Mouse (Mus musculus): ENCODE results near the gene Dnajc17. TPM values are rescaled to one million over a fixed set of nuclear protein-coding genes. Genes with fewer than 3 reads are reported as not detected.

Dnajc17 gene
- polyA plus RNA-seq, 1 experiment = 7.1 TPM

DNA sequence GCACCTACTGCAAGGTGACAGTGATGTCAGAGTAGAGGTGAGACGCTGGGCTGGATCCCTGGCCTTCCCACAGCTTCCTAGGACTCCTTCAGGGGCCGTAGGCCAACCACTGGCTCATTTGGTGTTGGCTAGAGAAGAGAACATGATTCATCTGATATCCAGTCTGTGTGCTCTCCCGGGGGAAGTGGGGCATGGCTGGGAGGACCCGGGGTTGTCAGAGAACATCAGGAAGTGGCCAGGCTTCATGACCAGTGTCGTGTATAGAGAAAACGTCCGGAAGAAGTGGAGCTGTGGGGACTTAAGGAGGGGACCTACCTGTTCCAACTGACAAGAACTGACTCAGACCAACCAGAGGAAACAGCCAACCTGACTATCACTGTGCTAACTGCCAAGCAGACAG is 36.7 kb upstream of the Dnajc17 start:
- no peak overlapping the region for H3K4me3 ChIP-seq (ENCODE audit: control insufficient read depth, insufficient read depth, low read length)
- DNase-seq = no peak
- H3K27ac ChIP-seq (ENCODE audit: control insufficient read depth, insufficient read depth, low read length) = no peak overlapping the region
- H3K4me1 ChIP-seq (replicated peaks; ENCODE audit: control insufficient read depth, insufficient read depth, low read length) = no peaks in the 10 kb centered on the region
- 84% methylated on average over 7 of the region's 7 CpGs for WGBS
- no peaks in the 10 kb centered on the region for H3K36me3 ChIP-seq (ENCODE audit: control insufficient read depth, insufficient read depth, low read length)
- TF ChIP-seq CTCF (IDR thresholded peaks at IDR 0.05; ENCODE audit: borderline replicate concordance, control insufficient read depth, extremely low read depth, insufficient read depth, low read length, poor library complexity) (no peak), POLR2A (IDR thresholded peaks at IDR 0.05; ENCODE audit: control insufficient read depth, extremely low read depth, insufficient read depth, low read length, poor library complexity) (no peak)
- H3K27me3 ChIP-seq (ENCODE audit: control insufficient read depth, insufficient read depth, low read length) = no peaks in the 10 kb centered on the region

DNA sequence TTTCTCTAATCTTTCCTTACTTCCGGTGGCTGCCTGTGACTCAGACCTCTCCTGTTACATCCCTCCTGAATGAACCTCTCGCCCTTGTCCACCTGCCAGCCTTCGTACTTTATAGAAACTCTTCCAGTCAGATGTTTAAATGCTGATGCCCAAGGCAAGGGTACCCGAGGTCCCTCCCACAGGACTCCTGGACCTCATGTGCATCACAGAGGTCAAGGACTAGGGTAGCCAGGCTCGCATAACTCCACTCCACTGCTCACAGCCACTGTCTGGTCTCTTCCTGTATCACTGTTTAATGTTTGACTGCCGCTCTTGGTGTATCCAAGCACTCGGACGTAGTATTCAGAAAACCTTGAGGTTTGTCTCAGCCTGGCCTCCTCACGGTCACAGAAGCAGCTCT is 34.0 kb upstream of the Dnajc17 start:
- no peak for TF ChIP-seq CTCF (IDR thresholded peaks at IDR 0.05; ENCODE audit: borderline replicate concordance, control insufficient read depth, extremely low read depth, insufficient read depth, low read length, poor library complexity)
- TF ChIP-seq POLR2A (IDR thresholded peaks at IDR 0.05; ENCODE audit: control insufficient read depth, extremely low read depth, insufficient read depth, low read length, poor library complexity) = no peak
- Histone ChIP-seq H3K36me3 (ENCODE audit: control insufficient read depth, insufficient read depth, low read length) (no peaks in the 10 kb centered on the region), H3K4me3 (ENCODE audit: control insufficient read depth, insufficient read depth, low read length) (no peak overlapping the region), H3K27me3 (ENCODE audit: control insufficient read depth, insufficient read depth, low read length) (no peaks in the 10 kb centered on the region; the same call in 1 of the 2 replicates), H3K4me1 (replicated peaks; ENCODE audit: control insufficient read depth, insufficient read depth, low read length) (no peaks in the 10 kb centered on the region), H3K27ac (ENCODE audit: control insufficient read depth, insufficient read depth, low read length) (no peak overlapping the region)
- 89% methylated on average over 9 of the region's 9 CpGs for WGBS
- no peak for DNase-seq

DNA sequence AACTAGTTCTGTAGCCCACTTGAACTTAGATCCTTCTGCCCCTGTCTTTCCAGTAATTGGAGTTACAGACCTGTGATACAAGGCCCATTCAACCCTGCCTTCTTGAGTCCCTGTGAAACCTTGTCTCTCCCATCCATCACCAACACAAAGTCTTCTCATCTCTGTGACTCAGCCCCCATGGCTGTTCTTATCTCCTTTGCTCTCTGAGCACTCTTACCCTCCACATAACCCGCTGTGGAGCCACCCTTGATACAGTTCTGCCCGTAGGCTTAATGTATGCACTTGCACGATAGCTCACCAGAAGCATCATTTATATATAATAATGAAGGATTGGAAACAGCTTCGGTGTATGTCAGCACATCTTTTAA is 32.2 kb upstream of the Dnajc17 start:
- WGBS = 90% methylated on average over 4 of the region's 4 CpGs
- Histone ChIP-seq H3K4me3 (ENCODE audit: control insufficient read depth, insufficient read depth, low read length) (no peak overlapping the region), H3K4me1 (replicated peaks; ENCODE audit: control insufficient read depth, insufficient read depth, low read length) (no peaks in the 10 kb centered on the region), H3K27me3 (ENCODE audit: control insufficient read depth, insufficient read depth, low read length) (no peaks in the 10 kb centered on the region; the same call in 1 of the 2 replicates), H3K36me3 (ENCODE audit: control insufficient read depth, insufficient read depth, low read length) (no peaks in the 10 kb centered on the region), H3K27ac (ENCODE audit: control insufficient read depth, insufficient read depth, low read length) (no peak overlapping the region)
- no peak for DNase-seq
- TF ChIP-seq POLR2A (IDR thresholded peaks at IDR 0.05; ENCODE audit: control insufficient read depth, extremely low read depth, insufficient read depth, low read length, poor library complexity) (no peak), CTCF (IDR thresholded peaks at IDR 0.05; ENCODE audit: borderline replicate concordance, control insufficient read depth, extremely low read depth, insufficient read depth, low read length, poor library complexity) (no peak)

DNA sequence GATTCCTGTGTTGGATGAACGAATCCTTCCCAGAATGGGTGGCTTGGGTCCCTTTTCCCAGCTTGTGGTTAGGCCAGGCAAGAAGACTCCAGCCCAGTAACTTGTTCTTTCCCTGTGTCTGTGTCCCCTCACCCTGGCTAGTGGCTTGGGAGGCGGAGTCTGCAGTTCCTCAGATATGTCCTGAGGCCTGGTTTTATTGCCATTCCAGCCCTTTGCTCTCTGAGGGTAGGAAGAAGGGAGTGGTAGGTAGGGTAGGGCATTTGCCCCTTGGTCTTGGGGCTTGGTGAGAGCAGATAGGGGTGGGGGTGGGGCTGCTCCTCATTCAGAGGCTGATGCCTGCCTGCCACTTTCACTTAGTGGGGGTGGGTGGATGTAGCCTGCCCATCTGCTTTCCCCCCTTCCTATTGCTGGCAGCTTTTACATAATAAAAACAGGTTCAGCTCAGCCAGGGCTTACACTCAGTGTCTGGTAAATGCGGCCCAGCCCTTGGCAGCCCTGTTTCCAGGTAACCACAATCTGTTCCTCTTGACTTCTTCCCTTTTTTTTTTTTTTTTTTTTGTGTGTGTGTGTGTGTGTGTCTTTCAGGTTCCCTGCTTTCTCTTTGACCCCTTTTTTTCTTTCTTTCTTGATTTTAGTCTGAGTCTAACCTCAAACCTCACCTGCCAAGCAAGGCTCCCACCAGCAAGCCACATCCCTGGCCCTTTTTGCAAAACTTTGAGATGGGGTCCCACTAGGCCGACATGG is 31.7 kb upstream of the Dnajc17 start:
- DNase-seq = no peak
- no peak overlapping the region for H3K27ac ChIP-seq (ENCODE audit: control insufficient read depth, insufficient read depth, low read length)
- no peaks in the 10 kb centered on the region for H3K36me3 ChIP-seq (ENCODE audit: control insufficient read depth, insufficient read depth, low read length)
- TF ChIP-seq POLR2A (IDR thresholded peaks at IDR 0.05; ENCODE audit: control insufficient read depth, extremely low read depth, insufficient read depth, low read length, poor library complexity) = no peak
- no peak for TF ChIP-seq CTCF (IDR thresholded peaks at IDR 0.05; ENCODE audit: borderline replicate concordance, control insufficient read depth, extremely low read depth, insufficient read depth, low read length, poor library complexity)
- no peaks in the 10 kb centered on the region for H3K4me1 ChIP-seq (replicated peaks; ENCODE audit: control insufficient read depth, insufficient read depth, low read length)
- H3K4me3 ChIP-seq (ENCODE audit: control insufficient read depth, insufficient read depth, low read length) = no peak overlapping the region
- no peaks in the 10 kb centered on the region; the same call in 1 of the 2 replicates for H3K27me3 ChIP-seq (ENCODE audit: control insufficient read depth, insufficient read depth, low read length)
- WGBS = 35% methylated on average over 4 of the region's 4 CpGs

DNA sequence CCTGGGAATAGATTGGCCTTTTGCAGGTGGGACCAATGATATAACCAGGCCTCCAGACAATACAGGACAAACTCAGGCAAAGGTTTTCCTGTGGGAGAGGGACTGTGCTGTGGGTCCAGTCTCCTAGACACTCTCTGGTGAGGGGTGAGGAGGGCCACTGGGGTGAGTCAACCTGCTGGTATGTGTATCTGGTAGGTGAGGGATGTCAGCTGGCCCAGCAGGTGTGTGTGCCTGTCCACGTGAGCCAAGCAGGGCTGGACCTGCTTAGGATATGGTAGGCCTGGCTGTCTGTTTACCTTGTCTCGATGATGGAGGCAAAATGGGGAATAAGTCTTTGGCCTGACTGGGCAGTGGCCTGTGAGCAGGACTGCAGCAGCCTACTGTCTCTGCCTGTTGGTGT is 30.1 kb upstream of the Dnajc17 start:
- TF ChIP-seq POLR2A (IDR thresholded peaks at IDR 0.05; ENCODE audit: control insufficient read depth, extremely low read depth, insufficient read depth, low read length, poor library complexity) (no peak), CTCF (IDR thresholded peaks at IDR 0.05; ENCODE audit: borderline replicate concordance, control insufficient read depth, extremely low read depth, insufficient read depth, low read length, poor library complexity) (no peak)
- H3K36me3 ChIP-seq (ENCODE audit: control insufficient read depth, insufficient read depth, low read length) = no peaks in the 10 kb centered on the region
- no peaks in the 10 kb centered on the region for H3K4me1 ChIP-seq (replicated peaks; ENCODE audit: control insufficient read depth, insufficient read depth, low read length)
- WGBS = 79% methylated on average over 2 of the region's 2 CpGs
- H3K4me3 ChIP-seq (ENCODE audit: control insufficient read depth, insufficient read depth, low read length) = no peak overlapping the region
- DNase-seq = no peak
- H3K27ac ChIP-seq (ENCODE audit: control insufficient read depth, insufficient read depth, low read length) = no peak overlapping the region
- H3K27me3 ChIP-seq (ENCODE audit: control insufficient read depth, insufficient read depth, low read length) = no peaks in the 10 kb centered on the region; the same call in 1 of the 2 replicates

DNA sequence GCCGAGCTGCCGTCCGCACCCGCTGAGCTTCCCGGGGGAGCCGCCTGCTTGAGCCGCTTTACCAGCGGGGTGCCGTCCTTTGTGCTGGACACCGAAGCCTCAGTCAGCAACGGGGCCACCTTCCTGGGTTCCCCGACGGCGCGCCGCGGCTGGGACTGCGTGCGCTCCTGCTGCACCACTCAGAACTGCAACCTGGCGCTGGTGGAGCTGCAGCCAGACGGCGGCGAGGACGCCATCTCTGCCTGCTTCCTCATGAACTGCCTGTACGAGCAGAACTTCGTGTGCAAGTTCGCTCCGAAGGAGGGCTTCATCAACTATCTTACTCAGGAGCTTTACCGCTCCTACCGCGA is 29.3 kb upstream of the Dnajc17 start:
- no peak for DNase-seq
- no peaks in the 10 kb centered on the region for H3K4me1 ChIP-seq (replicated peaks; ENCODE audit: control insufficient read depth, insufficient read depth, low read length)
- H3K4me3 ChIP-seq (ENCODE audit: control insufficient read depth, insufficient read depth, low read length) = peak overlapping the region; percentile 33
- no peaks in the 10 kb centered on the region for H3K36me3 ChIP-seq (ENCODE audit: control insufficient read depth, insufficient read depth, low read length)
- WGBS = 19% methylated on average over 31 of the region's 31 CpGs
- no peak overlapping the region for H3K27ac ChIP-seq (ENCODE audit: control insufficient read depth, insufficient read depth, low read length)
- H3K27me3 ChIP-seq (ENCODE audit: control insufficient read depth, insufficient read depth, low read length) = no peaks in the 10 kb centered on the region; the same call in 1 of the 2 replicates
- TF ChIP-seq POLR2A (IDR thresholded peaks at IDR 0.05; ENCODE audit: control insufficient read depth, extremely low read depth, insufficient read depth, low read length, poor library complexity) (no peak), CTCF (IDR thresholded peaks at IDR 0.05; ENCODE audit: borderline replicate concordance, control insufficient read depth, extremely low read depth, insufficient read depth, low read length, poor library complexity) (no peak)

Data from thymus, adult 2 months (tissue).